Mouse (Mus musculus): ENCODE measurements around the gene Hist1h2af. TPM values are rescaled to one million over a fixed set of nuclear protein-coding genes. Genes with fewer than 3 reads are reported as not detected.
"Not testable (repeated sequence)": the region's sequence is repeated elsewhere in the genome, so short reads cannot be mapped to it uniquely, and the experiment has no call there.

Gene Hist1h2af
- total RNA-seq, 1 experiment = 1,402 TPM

GRCm38 (mm10) chr13:23571504-23572217 is 38.0 kb downstream of the Hist1h2af start:
- peak overlapping the region; percentile 65 for H3K9ac ChIP-seq (ENCODE audit: insufficient read depth, low read depth, low read length, poor library complexity, severe bottlenecking)
- H3K4me1 ChIP-seq (ENCODE audit: control insufficient read depth in 2 of 2, insufficient read depth in 2 of 2, low read length in 2 of 2, poor library complexity in 1 of 2); H3K9me3 ChIP-seq (ENCODE audit: control insufficient read depth, insufficient read depth, low read depth, low read length); DNase-seq (ENCODE audit: low read depth, low spot score); H3K36me3 ChIP-seq (ENCODE audit: control insufficient read depth, insufficient read depth, low read length, poor library complexity, severe bottlenecking): not testable (repeated sequence)
- in situ Hi-C loops (cut with MboI; ENCODE audit: low sequenced_read_pairs in 2 of 2, unreplicated experiment in 2 of 2) = loop anchor here (25.0 kb wide), 2 partner anchors 1534 to 1834 kb away; partner anchors contain the start of genes Hist1h4j (in 2 of the 2), Hist1h2ag (in 1 of the 2), Hist1h2ah (in 1 of the 2) and Hist1h2bj (in 1 of the 2)
- peak; percentile 49; the same call in 1 of the 2 replicates for TF ChIP-seq HCFC1 (IDR thresholded peaks at IDR 0.05; ENCODE audit: borderline replicate concordance, insufficient read depth, low read length)
- TF ChIP-seq CHD2 (IDR thresholded peaks at IDR 0.05; ENCODE audit: low read depth, low read length) = peak; percentile 64
- peak overlapping the region; percentile 27 to 66 for H3K4me3 ChIP-seq (ENCODE audit: insufficient read depth in 1 of 2, low read depth in 1 of 2, low read length in 2 of 2, poor library complexity in 1 of 2, severe bottlenecking in 1 of 2)
- peak overlapping the region; percentile 77 for H3K27ac ChIP-seq (ENCODE audit: insufficient read depth, low read depth, low read length, poor library complexity, severe bottlenecking)

DNA sequence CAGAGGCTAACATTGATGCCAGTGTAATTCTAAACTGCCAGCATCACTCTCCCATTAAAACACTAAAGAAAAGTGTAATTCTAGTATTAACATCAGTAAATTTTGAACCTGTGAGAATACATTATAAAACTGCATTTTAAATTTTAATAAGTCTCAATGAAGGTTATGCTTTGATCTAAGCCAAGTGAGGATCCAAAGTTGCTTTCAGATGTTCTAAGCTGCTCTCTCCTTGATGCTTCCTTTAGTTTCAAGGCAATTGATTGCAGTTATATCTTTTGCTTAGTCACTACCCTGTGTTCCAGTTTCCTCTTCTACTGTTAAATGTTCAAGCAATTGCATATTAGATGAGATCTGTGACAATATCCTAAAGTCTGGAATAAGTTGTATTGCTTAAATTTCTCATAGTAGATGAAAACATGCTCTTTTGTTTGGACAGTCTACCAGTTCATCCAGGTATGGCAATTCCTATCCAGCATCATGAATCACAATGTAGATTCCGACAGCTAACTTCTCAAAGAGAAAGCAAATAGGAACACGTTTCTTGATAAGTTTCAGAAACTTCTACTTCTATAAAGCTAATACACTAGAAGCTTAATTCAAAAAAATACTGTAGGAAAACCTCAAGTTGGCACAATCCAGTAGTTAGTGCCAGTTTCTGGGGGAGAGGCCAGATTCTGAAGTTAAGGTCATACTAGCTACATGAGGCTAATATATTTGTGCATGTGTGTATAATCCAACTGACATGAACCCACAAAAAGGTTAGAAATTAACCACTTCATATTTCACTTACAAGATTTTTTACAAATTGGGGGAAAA is 38.7 kb downstream of the Hist1h2af start:
- no peak for DNase-seq (ENCODE audit: low read depth, low spot score)
- Histone ChIP-seq H3K4me3 (ENCODE audit: insufficient read depth in 1 of 2, low read depth in 1 of 2, low read length in 2 of 2, poor library complexity in 1 of 2, severe bottlenecking in 1 of 2) (peak overlapping the region; percentile 27 to 66), H3K36me3 (ENCODE audit: control insufficient read depth, insufficient read depth, low read length, poor library complexity, severe bottlenecking) (no peaks in the 10 kb centered on the region), H3K27ac (ENCODE audit: insufficient read depth, low read depth, low read length, poor library complexity, severe bottlenecking) (peak overlapping the region; percentile 77; the same call in 1 of the 2 replicates), H3K9me3 (ENCODE audit: control insufficient read depth, insufficient read depth, low read depth, low read length) (no peaks in the 10 kb centered on the region), H3K4me1 (ENCODE audit: control insufficient read depth in 2 of 2, insufficient read depth in 2 of 2, low read length in 2 of 2, poor library complexity in 1 of 2) (no peaks in the 10 kb centered on the region), H3K9ac (ENCODE audit: insufficient read depth, low read depth, low read length, poor library complexity, severe bottlenecking) (peak overlapping the region; percentile 48; the same call in 1 of the 2 replicates)
- in situ Hi-C loops (cut with MboI; ENCODE audit: low sequenced_read_pairs in 2 of 2, unreplicated experiment in 2 of 2) = loop anchor here (25.0 kb wide), 2 partner anchors 1535 to 1835 kb away; partner anchors contain the start of genes Hist1h4j (in 2 of the 2), Hist1h2ag (in 1 of the 2), Hist1h2ah (in 1 of the 2) and Hist1h2bj (in 1 of the 2)
- TF ChIP-seq CHD2 (IDR thresholded peaks at IDR 0.05; ENCODE audit: low read depth, low read length) (peak; percentile 52; the same call in 1 of the 2 replicates), HCFC1 (IDR thresholded peaks at IDR 0.05; ENCODE audit: borderline replicate concordance, insufficient read depth, low read length) (no peak)

- DNase-seq (ENCODE audit: low read depth, low spot score); H3K36me3 ChIP-seq (ENCODE audit: control insufficient read depth, insufficient read depth, low read length, poor library complexity, severe bottlenecking); H3K9me3 ChIP-seq (ENCODE audit: control insufficient read depth, insufficient read depth, low read depth, low read length); H3K4me1 ChIP-seq (ENCODE audit: control insufficient read depth in 2 of 2, insufficient read depth in 2 of 2, low read length in 2 of 2, poor library complexity in 1 of 2): not testable (repeated sequence)
- in situ Hi-C loops (cut with MboI; ENCODE audit: low sequenced_read_pairs in 2 of 2, unreplicated experiment in 2 of 2) = loop anchor here (25.0 kb wide), 2 partner anchors 1536 to 1836 kb away; partner anchors contain the start of genes Hist1h4j (in 2 of the 2), Hist1h2ag (in 1 of the 2), Hist1h2ah (in 1 of the 2) and Hist1h2bj (in 1 of the 2)
- peak overlapping the region; percentile 47 to 56 for H3K4me3 ChIP-seq (ENCODE audit: insufficient read depth in 1 of 2, low read depth in 1 of 2, low read length in 2 of 2, poor library complexity in 1 of 2, severe bottlenecking in 1 of 2)
- H3K9ac ChIP-seq (ENCODE audit: insufficient read depth, low read depth, low read length, poor library complexity, severe bottlenecking) = peak overlapping the region; percentile 85
- H3K27ac ChIP-seq (ENCODE audit: insufficient read depth, low read depth, low read length, poor library complexity, severe bottlenecking) = peak overlapping the region; percentile 77
Observed at GRCm38 (mm10) chr13:23573034-23573897, 39.6 kb downstream of the Hist1h2af start.

- in situ Hi-C loops (cut with MboI; ENCODE audit: low sequenced_read_pairs in 2 of 2, unreplicated experiment in 2 of 2) = loop anchor here (25.0 kb wide), 2 partner anchors 1537 to 1837 kb away; partner anchors contain the start of genes Hist1h4j (in 2 of the 2), Hist1h2ag (in 1 of the 2), Hist1h2ah (in 1 of the 2) and Hist1h2bj (in 1 of the 2)
- H3K36me3 ChIP-seq (ENCODE audit: control insufficient read depth, insufficient read depth, low read length, poor library complexity, severe bottlenecking); H3K4me1 ChIP-seq (ENCODE audit: control insufficient read depth in 2 of 2, insufficient read depth in 2 of 2, low read length in 2 of 2, poor library complexity in 1 of 2); H3K9me3 ChIP-seq (ENCODE audit: control insufficient read depth, insufficient read depth, low read depth, low read length): not testable (repeated sequence)
- Histone ChIP-seq H3K27ac (ENCODE audit: insufficient read depth, low read depth, low read length, poor library complexity, severe bottlenecking) (peak within 1 kb of the TSS; percentile 77), H3K9ac (ENCODE audit: insufficient read depth, low read depth, low read length, poor library complexity, severe bottlenecking) (peak within 1 kb of the TSS; percentile 85), H3K4me3 (ENCODE audit: insufficient read depth in 1 of 2, low read depth in 1 of 2, low read length in 2 of 2, poor library complexity in 1 of 2, severe bottlenecking in 1 of 2) (peak within 1 kb of the TSS; percentile 47 to 56)
- peak; percentile 97 for DNase-seq (ENCODE audit: low read depth, low spot score)
- TF ChIP-seq CHD2 (IDR thresholded peaks at IDR 0.05; ENCODE audit: low read depth, low read length) = peak; percentile 98
Observed at GRCm38 (mm10) chr13:23573898-23574524, 40.3 kb downstream of the Hist1h2af start, which contains the start of the genes Hist1h2bf and Hist1h2ad. Hist1h2bf (minus strand) TSS chr13:23574196. Hist1h2ad (plus strand) TSS chr13:23574381.

GRCm38 (mm10) chr13:23574546-23575170 is 41.0 kb downstream of the Hist1h2af start:
- DNase-seq (ENCODE audit: low read depth, low spot score); H3K9me3 ChIP-seq (ENCODE audit: control insufficient read depth, insufficient read depth, low read depth, low read length); H3K36me3 ChIP-seq (ENCODE audit: control insufficient read depth, insufficient read depth, low read length, poor library complexity, severe bottlenecking); H3K4me1 ChIP-seq (ENCODE audit: control insufficient read depth in 2 of 2, insufficient read depth in 2 of 2, low read length in 2 of 2, poor library complexity in 1 of 2): not testable (repeated sequence)
- in situ Hi-C loops (cut with MboI; ENCODE audit: low sequenced_read_pairs in 2 of 2, unreplicated experiment in 2 of 2) = loop anchor here (25.0 kb wide), 2 partner anchors 1537 to 1837 kb away; partner anchors contain the start of genes Hist1h4j (in 2 of the 2), Hist1h2ag (in 1 of the 2), Hist1h2ah (in 1 of the 2) and Hist1h2bj (in 1 of the 2)
- Histone ChIP-seq H3K4me3 (ENCODE audit: insufficient read depth in 1 of 2, low read depth in 1 of 2, low read length in 2 of 2, poor library complexity in 1 of 2, severe bottlenecking in 1 of 2) (peak overlapping the region; percentile 40 to 56), H3K27ac (ENCODE audit: insufficient read depth, low read depth, low read length, poor library complexity, severe bottlenecking) (peak overlapping the region; percentile 55; the same call in 1 of the 2 replicates), H3K9ac (ENCODE audit: insufficient read depth, low read depth, low read length, poor library complexity, severe bottlenecking) (peak overlapping the region; percentile 78; the same call in 1 of the 2 replicates)
